Mouse (Mus musculus) lung, postnatal 36 days (tissue): Measurements from ENCODE around the gene Crisp1.

ENCODE experiments used
- DNase-seq: peaks from one replicate; pipeline ENCODE4 v3.0.0; 2022; ENCODE audit warnings: mixed read lengths

The Crisp1 gene

DNA sequence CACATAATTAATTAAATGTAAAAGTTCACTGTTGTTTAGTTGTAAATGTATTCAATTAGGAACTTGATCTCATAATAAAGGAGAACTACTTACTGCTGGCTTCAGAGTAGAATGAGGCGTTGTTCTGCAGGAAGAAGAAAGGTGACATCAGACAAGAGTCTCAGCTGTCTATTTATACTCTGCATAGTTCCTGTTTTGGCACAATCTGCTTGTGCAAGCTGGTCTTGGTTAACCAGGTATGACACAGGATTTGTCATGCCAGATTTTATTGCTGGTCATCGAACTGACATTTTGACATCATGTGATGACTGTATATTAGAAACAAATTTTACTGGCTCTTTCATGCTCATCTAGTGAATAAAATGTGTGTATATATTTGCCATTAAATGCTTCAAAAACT is at the start of gene Crisp1:
Gene Crisp1, minus strand, starts transcription at position 146 of the 400 bp plus-strand sequence.
- DNase-seq, result no peak

DNA sequence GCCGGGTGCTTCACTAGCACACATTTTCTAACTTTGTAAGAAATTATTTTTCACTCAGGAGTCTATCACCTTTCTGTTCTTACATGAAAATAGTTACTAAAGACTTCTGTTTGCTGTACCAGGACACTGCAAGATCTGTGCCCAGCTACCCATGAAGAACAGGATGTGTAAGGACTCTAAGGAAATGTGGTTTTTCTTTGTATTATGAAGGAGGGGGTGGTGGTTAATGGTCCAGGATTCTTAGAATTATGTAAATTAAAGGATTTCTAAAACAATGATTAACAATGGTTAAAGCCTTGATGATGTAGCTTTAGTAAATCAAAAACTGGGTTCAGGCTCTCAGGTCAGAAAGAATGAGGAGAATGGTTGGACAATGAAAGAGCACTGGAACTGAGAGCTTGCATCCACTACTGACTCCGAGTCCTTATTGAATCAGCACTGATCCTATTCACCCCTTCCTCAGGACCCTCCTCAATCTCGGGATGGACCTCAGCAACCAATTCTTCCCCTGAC is 23.5 kb upstream of the Crisp1 start:
- DNase-seq, result no peak

DNA sequence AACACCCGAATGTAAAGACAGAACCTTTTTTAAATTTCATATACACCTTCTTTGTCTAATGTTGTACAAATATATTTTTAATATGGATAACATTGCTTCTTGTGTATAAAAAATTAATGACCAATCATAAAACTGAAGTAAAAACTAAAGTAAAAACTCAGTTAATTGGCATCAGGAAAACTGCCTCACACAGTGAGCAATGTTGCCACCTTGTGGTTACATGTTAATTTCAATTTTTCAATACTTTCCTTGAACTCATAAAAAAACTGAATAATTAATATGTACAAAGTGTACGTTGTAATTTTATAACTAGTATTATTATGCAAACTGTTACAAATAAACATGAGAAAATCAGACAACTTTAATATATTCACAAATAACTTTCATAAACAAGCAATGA is 33.6 kb downstream of the Crisp1 start:
- DNase-seq, result no peak

DNA sequence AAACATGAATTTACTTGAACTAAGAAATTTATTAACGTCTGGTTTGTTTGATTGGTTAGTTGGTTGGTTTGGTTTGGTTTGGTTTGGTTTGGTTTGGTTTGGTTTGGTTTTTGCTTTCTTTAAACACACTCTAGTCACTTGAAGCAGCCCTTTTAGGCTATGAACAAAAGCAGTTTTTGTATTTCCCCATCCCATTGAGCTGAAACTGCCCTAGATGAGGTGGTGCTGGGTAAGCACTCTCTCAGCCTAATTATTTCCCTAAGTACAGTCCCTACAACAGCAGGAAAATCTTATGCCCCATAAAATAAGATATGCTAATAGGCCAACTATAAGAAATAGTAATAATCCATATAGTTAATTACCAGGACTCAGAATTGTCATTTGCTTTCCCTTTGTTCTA is 43.5 kb downstream of the Crisp1 start:
- DNase-seq, result no peak

DNA sequence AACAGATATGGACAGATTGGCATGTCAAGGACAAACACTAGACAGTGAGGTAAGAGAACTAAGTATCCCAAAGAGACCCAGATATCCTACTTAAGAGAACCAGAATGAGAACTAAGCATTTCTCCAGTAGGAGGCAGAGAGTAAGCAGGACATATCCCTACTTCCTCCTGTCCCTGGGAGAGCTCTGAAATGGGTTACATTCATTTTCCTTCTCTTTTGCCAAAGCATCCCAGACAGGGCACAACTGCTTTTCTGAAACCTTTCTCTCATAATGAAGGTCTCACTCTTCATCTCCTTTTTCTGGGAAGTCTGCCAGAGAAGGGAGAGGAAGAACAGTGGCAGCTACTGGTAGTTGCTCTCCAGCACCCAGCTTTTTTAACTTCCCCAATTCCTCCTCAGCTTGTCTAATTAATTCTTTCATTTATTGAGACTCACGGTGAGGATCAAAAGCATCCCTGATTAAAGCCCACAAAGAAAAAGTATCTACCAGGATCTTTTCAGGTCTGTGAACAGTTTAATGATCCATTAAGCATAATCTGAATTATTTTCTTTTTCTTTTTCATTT is 44.0 kb downstream of the Crisp1 start:
- no peak for DNase-seq

DNA sequence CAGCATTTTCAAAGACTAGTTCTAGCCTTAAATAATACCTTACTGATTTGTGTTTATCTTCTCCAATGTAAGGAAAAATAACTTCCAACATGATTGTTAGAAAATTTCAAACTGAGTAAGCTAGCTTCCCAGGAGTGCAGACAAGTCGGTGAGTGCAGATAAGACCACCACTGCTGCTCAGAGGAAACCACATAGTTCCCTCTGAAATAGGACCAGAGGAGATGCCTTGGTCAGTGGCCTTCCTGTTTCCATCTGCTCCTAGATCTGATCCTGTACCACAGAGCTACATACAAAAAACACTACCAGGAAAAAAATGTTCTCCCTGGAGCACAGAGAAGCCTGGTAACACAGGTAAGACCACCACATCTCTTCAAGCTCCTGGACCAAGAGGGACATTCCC is 66.5 kb downstream of the Crisp1 start:
- DNase-seq, result no peak
